Mouse (Mus musculus) hindbrain, postnatal 0 days (tissue): ENCODE measurements around the gene Mta1. TPM values are rescaled to one million over a fixed set of nuclear protein-coding genes. Genes with fewer than 3 reads are reported as not detected.

Experiments
- ATAC-seq: fragments of 200-750 bp; cut with Nextera tagmentation; 2 replicates; pipeline ENCODE4 v1.8.0; 2017; ENCODE audit warnings: mild to moderate bottlenecking, moderate TSS enrichment, moderate library complexity
- DNase-seq: peaks from one replicate; pipeline ENCODE4 v3.0.0-alpha.2; 2015; ENCODE audit warnings: low spot score
- H3K27ac ChIP-seq: fragments of 300-500 bp; sonication (generic); 2 replicates; pipeline ENCODE4 v1.5.1; 2014; ENCODE audit warnings: mild to moderate bottlenecking
- H3K27me3 ChIP-seq: fragments of 300-500 bp; sonication (generic); 2 replicates; pipeline ENCODE4 v1.6.1; 2014; ENCODE audit warnings: low read length, mixed read lengths; ENCODE audit not compliant: insufficient read depth
- H3K36me3 ChIP-seq: fragments of 300-500 bp; sonication (generic); 2 replicates; pipeline ENCODE4 v1.6.1; 2014; ENCODE audit warnings: low read length, mixed read lengths; ENCODE audit not compliant: insufficient read depth
- H3K4me1 ChIP-seq: fragments of 300-500 bp; sonication (generic); 2 replicates; pipeline ENCODE4 v1.6.1; 2014; ENCODE audit warnings: antibody characterized with exemption, low read length, mixed read lengths; ENCODE audit not compliant: insufficient read depth
- H3K4me2 ChIP-seq: fragments of 300-500 bp; sonication (generic); 2 replicates; pipeline ENCODE4 v1.6.1; 2014; ENCODE audit warnings: low read depth, mild to moderate bottlenecking, low read length, moderate library complexity, mixed read lengths
- H3K4me3 ChIP-seq: fragments of 300-500 bp; sonication (generic); 2 replicates; pipeline ENCODE4 v1.5.1; 2014; ENCODE audit warnings: low read length
- H3K9ac ChIP-seq: fragments of 300-500 bp; sonication (generic); replicated peaks from 2 replicates; pipeline ENCODE4 v1.6.1; 2014; ENCODE audit warnings: mild to moderate bottlenecking, low read length, moderate library complexity, mixed read lengths
- H3K9me3 ChIP-seq: fragments of 300-500 bp; sonication (generic); 2 replicates; pipeline ENCODE4 v1.6.1; 2016; ENCODE audit warnings: low read length, mixed read lengths
- CTCF ChIP-seq: IDR thresholded peaks from 2 replicates; pipeline ENCODE4 v1.5.1; 2016; ENCODE audit warnings: antibody characterized with exemption, control low read depth, low read depth
- WGBS: fragments of 180-500 bp; shearing (Covaris S2); extraction: QIAGEN DNeasy Blood & Tissue Kit; methylation state at CpG from one replicate; pipeline ENCODE4 v1.1.7; 2014; 5-methylcytosine and 5-hydroxymethylcytosine counted together
- polyA plus RNA-seq: library from polyadenylated mRNA; unstranded; fragments of >200 nt; fragmentation: Nextera tagmentation; extraction: Ambion mirVana; gene quantifications from 2 replicates; pipeline ENCODE4 v1.2.1, GENCODE M21; 2015
- total RNA-seq: library from RNA; depleted of rRNA; stranded (reverse); fragments of >200 nt; gene quantifications from 2 replicates; pipeline ENCODE4 v1.2.3, GENCODE M21; 2014

Mta1 gene
- total and polyA plus RNA-seq, 2 experiments from 2014 or later = 13.1 to 57.6 TPM

DNA sequence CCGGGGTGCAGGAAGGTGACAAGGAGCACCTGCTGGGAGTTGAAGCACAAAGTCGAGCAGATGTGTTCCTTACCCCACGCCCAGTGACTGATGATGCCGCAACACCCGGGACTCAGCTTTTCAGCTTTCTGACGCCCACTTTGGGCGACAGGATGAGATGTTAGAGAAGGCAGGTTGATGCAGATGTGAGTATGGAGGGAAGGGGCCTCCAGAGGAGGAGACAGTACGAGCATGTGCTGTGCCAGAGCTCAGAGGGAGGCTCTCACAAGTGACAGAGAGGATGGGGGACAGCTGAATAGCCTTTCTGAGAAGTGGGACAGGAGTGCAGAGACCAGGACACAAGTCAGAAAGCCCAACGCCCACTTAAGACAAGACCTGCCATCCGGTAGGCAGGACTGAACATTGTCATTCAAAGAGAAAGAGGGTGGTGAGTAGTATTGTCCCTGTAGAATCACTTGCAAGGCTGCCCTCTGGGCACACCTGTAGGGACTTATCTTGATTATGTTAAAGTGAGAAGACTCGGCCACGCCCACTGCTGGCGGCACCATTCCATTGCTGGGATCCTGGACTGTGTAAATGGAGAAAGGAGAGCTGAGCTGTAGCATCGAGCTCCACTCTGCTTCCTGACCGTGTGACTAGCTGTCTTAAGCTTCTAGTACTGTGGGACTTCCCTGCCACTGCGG lies 16.9 kb downstream of the Mta1 start:
- Histone ChIP-seq H3K27me3 (no peaks in the 10 kb centered on the region), H3K36me3 (peaks cover 44% of the 10 kb centered on the region), H3K4me1 (0 out of 2 replicates have a peak, but pooled peaks cover 3% of the 10 kb centered on the region), H3K4me3 (no peak overlapping the region), H3K4me2 (no peak overlapping the region), H3K9me3 (no peaks in the 10 kb centered on the region), H3K9ac (no peak overlapping the region), H3K27ac (no peak overlapping the region)
- TF ChIP-seq CTCF = no peak
- ATAC-seq = no peak
- WGBS = 89% methylated on average over 16 of the region's 16 CpGs
- DNase-seq = no peak

- Histone ChIP-seq H3K4me3 (no peak overlapping the region), H3K9ac (no peak overlapping the region), H3K27ac (no peak overlapping the region), H3K36me3 (peaks cover 73% of the 10 kb centered on the region), H3K4me2 (no peak overlapping the region), H3K9me3 (no peaks in the 10 kb centered on the region), H3K4me1 (no peaks in the 10 kb centered on the region), H3K27me3 (no peaks in the 10 kb centered on the region)
- DNase-seq (peak; percentile 91), ATAC-seq (peak; percentile 75)
- TF ChIP-seq CTCF = peak; percentile 98
- 86% methylated on average over 20 of the region's 20 CpGs for whole genome bisulfite sequencing
These were observed 21.7 kb downstream of the Mta1 start for GRCm38 (mm10) chr12:113119516-113120410.

DNA sequence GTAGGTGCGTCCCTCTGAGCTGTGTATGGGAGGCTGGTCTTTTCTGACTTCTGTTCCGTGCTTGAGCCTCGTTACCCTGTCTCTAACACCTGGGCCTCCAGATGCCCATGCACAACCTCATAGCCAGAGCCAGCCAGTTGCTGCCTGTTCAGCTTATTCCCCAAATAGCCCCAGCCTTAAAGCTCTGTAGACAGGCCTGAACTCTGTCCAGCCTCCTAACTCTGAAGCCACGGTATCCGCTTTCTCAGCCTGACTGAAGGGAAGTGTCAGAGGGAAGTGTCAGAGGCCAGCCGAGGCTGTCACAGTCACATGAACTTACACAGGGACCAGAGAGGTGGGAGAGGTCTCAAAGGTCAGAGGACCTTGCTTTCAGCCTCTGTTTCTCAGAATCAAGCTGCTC lies 26.6 kb downstream of the Mta1 start:
- no peak overlapping the region for H3K4me2 ChIP-seq
- H3K9me3 ChIP-seq = no peaks in the 10 kb centered on the region
- no peak overlapping the region for H3K9ac ChIP-seq
- H3K27me3 ChIP-seq = no peaks in the 10 kb centered on the region
- WGBS = 92% methylated on average over 6 of the region's 6 CpGs
- H3K4me3 ChIP-seq = no peak overlapping the region
- H3K27ac ChIP-seq = no peak overlapping the region
- peaks cover 92% of the 10 kb centered on the region for H3K36me3 ChIP-seq
- no peak for TF ChIP-seq CTCF
- no peaks in the 10 kb centered on the region for H3K4me1 ChIP-seq
- DNase-seq (no peak), ATAC-seq (no peak)

DNA sequence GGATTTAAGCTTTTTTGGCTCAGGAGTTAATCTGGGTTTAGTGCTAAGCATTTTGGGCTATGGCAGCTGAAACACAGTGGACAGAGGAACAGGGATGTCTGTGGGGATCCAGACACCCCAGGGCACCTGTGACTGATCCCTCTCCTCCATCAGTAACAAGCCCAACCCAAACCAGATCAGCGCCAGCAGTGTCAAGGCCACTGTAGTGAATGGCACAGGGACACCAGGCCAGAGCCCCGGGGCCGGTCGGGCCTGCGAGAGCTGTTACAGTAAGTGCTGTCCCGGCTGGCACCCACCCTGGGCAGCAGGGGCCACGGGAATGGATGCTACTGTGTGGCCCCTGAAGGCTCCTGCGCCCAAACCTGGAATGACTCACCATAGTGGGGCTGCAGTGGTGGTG lies 32.7 kb downstream of the Mta1 start:
- 91% methylated on average over 8 of the region's 8 CpGs for WGBS
- no peak for TF ChIP-seq CTCF
- no peak overlapping the region for H3K27ac ChIP-seq

DNA sequence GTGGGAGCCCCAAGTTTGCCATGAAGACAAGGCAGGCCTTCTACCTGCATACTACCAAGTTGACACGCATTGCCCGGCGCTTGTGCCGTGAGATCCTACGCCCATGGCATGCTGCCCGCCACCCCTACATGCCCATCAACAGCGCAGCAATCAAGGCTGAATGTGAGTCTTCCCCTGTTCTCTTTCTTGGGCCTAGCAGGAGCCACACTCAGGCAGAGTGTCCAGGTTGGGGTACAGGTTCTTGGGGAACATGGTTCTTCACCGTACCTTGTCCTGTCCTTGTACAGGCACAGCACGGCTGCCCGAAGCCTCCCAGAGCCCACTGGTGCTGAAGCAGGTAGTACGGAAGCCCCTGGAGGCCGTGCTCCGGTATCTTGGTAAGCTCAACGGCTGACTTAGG lies 33.5 kb downstream of the Mta1 start:
- Histone ChIP-seq H3K9ac (no peak overlapping the region), H3K36me3 (peaks cover 98% of the 10 kb centered on the region), H3K4me3 (no peak overlapping the region), H3K27ac (no peak overlapping the region), H3K4me1 (no peaks in the 10 kb centered on the region), H3K4me2 (no peak overlapping the region), H3K27me3 (no peaks in the 10 kb centered on the region), H3K9me3 (no peaks in the 10 kb centered on the region)
- no peak for DNase-seq
- no peak for ATAC-seq
- 97% methylated on average over 14 of the region's 14 CpGs for WGBS
- TF ChIP-seq CTCF = no peak

More for the DNA sequence above, 32.7 kb downstream of the Mta1 start:
- H3K27me3 ChIP-seq = no peaks in the 10 kb centered on the region
- peaks cover 98% of the 10 kb centered on the region for H3K36me3 ChIP-seq
- no peak overlapping the region for H3K9ac ChIP-seq
- no peaks in the 10 kb centered on the region for H3K9me3 ChIP-seq
- no peak for ATAC-seq
- H3K4me3 ChIP-seq = no peak overlapping the region
- DNase-seq = no peak
- no peaks in the 10 kb centered on the region for H3K4me1 ChIP-seq
- H3K4me2 ChIP-seq = no peak overlapping the region

DNA sequence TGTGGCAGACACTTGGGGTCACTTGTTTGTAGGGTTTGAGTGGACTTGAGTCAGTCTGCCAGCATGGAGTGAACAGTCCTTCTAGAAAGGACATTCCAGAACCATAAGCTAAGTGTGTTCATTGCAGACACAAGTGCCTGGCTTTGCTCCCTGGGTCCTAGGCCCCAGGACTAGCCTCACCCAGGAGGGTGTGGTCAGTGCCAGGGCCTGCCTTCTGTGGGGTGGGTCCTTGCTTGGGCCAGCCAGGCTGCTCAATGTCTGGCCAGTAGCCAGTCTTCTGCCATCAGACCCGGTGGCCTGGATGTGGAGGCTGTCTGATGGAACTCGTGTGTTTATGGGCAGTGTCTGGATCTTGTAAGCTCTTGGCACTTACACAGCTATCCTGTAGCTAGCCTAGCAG lies 34.5 kb downstream of the Mta1 start:
- H3K9me3 ChIP-seq = no peaks in the 10 kb centered on the region
- no peak overlapping the region for H3K4me2 ChIP-seq
- H3K9ac ChIP-seq = no peak overlapping the region
- peaks cover 97% of the 10 kb centered on the region for H3K36me3 ChIP-seq
- no peak overlapping the region for H3K4me3 ChIP-seq
- ATAC-seq = peak; percentile 76
- H3K27ac ChIP-seq = peak overlapping the region; percentile 32; the same call in 1 of the 2 replicates
- H3K27me3 ChIP-seq = no peaks in the 10 kb centered on the region
- DNase-seq = peak; percentile 61
- no peaks in the 10 kb centered on the region for H3K4me1 ChIP-seq
- no peak for TF ChIP-seq CTCF
- WGBS = 35% methylated on average over 2 of the region's 2 CpGs
